20 mouse cellular contexts compared by ENCODE assay signal in genomic region chr14:55735334-55735733, GRCm38 (mm10). TPM values are rescaled to one million over a fixed set of nuclear protein-coding genes. Genes with fewer than 3 reads are reported as not detected.
DNase-seq lines count a peak whose midpoint lies in the region; ATAC-seq lines count a peak whose summit lies in the region.
"Had no signal": no experiment of that assay in that cellular context is flagged by ENCODE, and none has a peak within 500 bp of the region (broad histone marks: within the 10 kb centered on the region; RNA-seq: fewer than 3 reads in every experiment).

No protein-coding gene starts in this region.

- H3K4me3 ChIP-seq in intestine, embryonic 14.5 days (ENCODE audit: low read depth, low read length): no peak overlapping the region
- no peak overlapping the region for H3K4me3 ChIP-seq in intestine, embryonic 16.5 days (ENCODE audit: low read length)
- H3K4me3 ChIP-seq in macrophage (ENCODE audit: inconsistent target): no peak overlapping the region
- no peak overlapping the region for H3K4me3 ChIP-seq in hindbrain, embryonic 11.5 days (ENCODE audit: low read depth, low read length)
- no peak overlapping the region for H3K4me3 ChIP-seq in kidney, embryonic 14.5 days (ENCODE audit: low read length)
- no peak overlapping the region for H3K4me3 ChIP-seq in forebrain, embryonic 15.5 days
- H3K4me3 ChIP-seq: embryonic facial prominence, embryonic 10.5 days; embryonic facial prominence, embryonic 12.5 days; forebrain, embryonic 13.5 days had no signal

- H3K4me2 ChIP-seq in intestine, embryonic 14.5 days (ENCODE audit: low read length): no peak overlapping the region
- H3K4me2 ChIP-seq in intestine, embryonic 16.5 days (ENCODE audit: low read depth, low read length): no peak overlapping the region
- no peak overlapping the region for H3K4me2 ChIP-seq in hindbrain, embryonic 11.5 days (replicated peaks; ENCODE audit: low read depth, low read length)
- no peak overlapping the region for H3K4me2 ChIP-seq in kidney, embryonic 14.5 days (replicated peaks; ENCODE audit: low read depth, low read length)
- H3K4me2 ChIP-seq in forebrain, embryonic 15.5 days (replicated peaks): no peak overlapping the region
- H3K4me2 ChIP-seq: embryonic facial prominence, embryonic 12.5 days; forebrain, embryonic 13.5 days had no signal

- WGBS in intestine, embryonic 14.5 days: 37% methylated on average over 3 of the region's 3 CpGs
- WGBS in intestine, embryonic 16.5 days: 34% methylated on average over 3 of the region's 3 CpGs
- 81% methylated on average over 3 of the region's 3 CpGs for WGBS in macrophage (ENCODE audit: missing documents)
- WGBS in hindbrain, embryonic 11.5 days: 78% methylated on average over 3 of the region's 3 CpGs
- 44% methylated on average over 3 of the region's 3 CpGs for WGBS in kidney, embryonic 14.5 days
- WGBS in forebrain, embryonic 15.5 days: 73% methylated on average over 3 of the region's 3 CpGs

- H3K9me3 ChIP-seq in intestine, embryonic 14.5 days (ENCODE audit: control insufficient read depth, low read length): no peaks in the 10 kb centered on the region
- no peaks in the 10 kb centered on the region for H3K9me3 ChIP-seq in intestine, embryonic 16.5 days (ENCODE audit: control insufficient read depth, low read length)
- H3K9me3 ChIP-seq in hindbrain, embryonic 11.5 days (ENCODE audit: control insufficient read depth, low read length): no peaks in the 10 kb centered on the region
- no peaks in the 10 kb centered on the region for H3K9me3 ChIP-seq in kidney, embryonic 14.5 days (ENCODE audit: control insufficient read depth, low read length)
- H3K9me3 ChIP-seq in forebrain, embryonic 15.5 days: no peaks in the 10 kb centered on the region
- H3K9me3 ChIP-seq: embryonic facial prominence, embryonic 10.5 days; embryonic facial prominence, embryonic 12.5 days; forebrain, embryonic 13.5 days had no signal

- no peaks in the 10 kb centered on the region for H3K79me2 ChIP-seq in macrophage (ENCODE audit: inconsistent target)

- DNase-seq in intestine, embryonic 14.5 days (ENCODE audit: low spot score): no peak
- no peak for DNase-seq in hindbrain, embryonic 11.5 days (ENCODE audit: low spot score)
- DNase-seq in heart, postnatal 25 days (ENCODE audit: low spot score): no peak
- DNase-seq: adrenal gland, adult 2 months; adrenal gland, postnatal 10 days; adrenal gland, postnatal 25 days; cerebellum, adult 11-12 months; cerebellum, adult 2 months; cerebellum, adult 9-10 months; cerebellum, postnatal 10 days; cerebellum, postnatal 25 days had no signal

- ATAC-seq in intestine, embryonic 14.5 days (replicated peaks; ENCODE audit: low FRiP score, low TSS enrichment, low read depth): peak; percentile 64; the same call in 1 of the 2 replicates
- peak; percentile 86 for ATAC-seq in intestine, embryonic 16.5 days
- no peak for ATAC-seq in hindbrain, embryonic 11.5 days (ENCODE audit: low FRiP score)
- ATAC-seq in kidney, embryonic 14.5 days (ENCODE audit: low FRiP score, low TSS enrichment): no peak
- no peak for ATAC-seq in forebrain, embryonic 15.5 days (replicated peaks)
- ATAC-seq: forebrain, embryonic 13.5 days; forebrain, embryonic 16.5 days had no signal

- H3K4me1 ChIP-seq in intestine, embryonic 14.5 days (replicated peaks; ENCODE audit: control insufficient read depth, insufficient read depth, low read length): peaks cover 4% of the 10 kb centered on the region; the same call in 1 of the 2 replicates
- peaks cover 19% of the 10 kb centered on the region for H3K4me1 ChIP-seq in intestine, embryonic 16.5 days (ENCODE audit: control insufficient read depth, insufficient read depth, low read length)
- H3K4me1 ChIP-seq in hindbrain, embryonic 11.5 days (replicated peaks; ENCODE audit: control insufficient read depth, insufficient read depth, low read length): no peaks in the 10 kb centered on the region
- no peaks in the 10 kb centered on the region for H3K4me1 ChIP-seq in kidney, embryonic 14.5 days (ENCODE audit: control insufficient read depth, insufficient read depth, low read length)
- H3K4me1 ChIP-seq in forebrain, embryonic 15.5 days: peaks cover 6% of the 10 kb centered on the region; the same call in 1 of the 2 replicates
- H3K4me1 ChIP-seq: embryonic facial prominence, embryonic 10.5 days; embryonic facial prominence, embryonic 12.5 days; forebrain, embryonic 13.5 days had no signal

- no peak overlapping the region for H3K9ac ChIP-seq in intestine, embryonic 14.5 days (ENCODE audit: low read length)
- H3K9ac ChIP-seq in intestine, embryonic 16.5 days (ENCODE audit: low read depth, low read length): no peak overlapping the region
- H3K9ac ChIP-seq in hindbrain, embryonic 11.5 days (ENCODE audit: low read depth, low read length): no peak overlapping the region
- no peak overlapping the region for H3K9ac ChIP-seq in kidney, embryonic 14.5 days (ENCODE audit: low read depth, low read length)
- no peak overlapping the region for H3K9ac ChIP-seq in forebrain, embryonic 15.5 days (replicated peaks)
- H3K9ac ChIP-seq: embryonic facial prominence, embryonic 12.5 days; forebrain, embryonic 13.5 days had no signal

- H3K27me3 ChIP-seq in intestine, embryonic 14.5 days (replicated peaks; ENCODE audit: control insufficient read depth, insufficient read depth, low read length): no peaks in the 10 kb centered on the region
- no peaks in the 10 kb centered on the region; the same call in 1 of the 2 replicates for H3K27me3 ChIP-seq in intestine, embryonic 16.5 days (replicated peaks; ENCODE audit: control insufficient read depth, insufficient read depth, low read length)
- no peaks in the 10 kb centered on the region for H3K27me3 ChIP-seq in hindbrain, embryonic 11.5 days (ENCODE audit: control insufficient read depth, insufficient read depth, low read length)
- H3K27me3 ChIP-seq in kidney, embryonic 14.5 days (ENCODE audit: control insufficient read depth, insufficient read depth, low read length): peaks cover 5% of the 10 kb centered on the region; the same call in 1 of the 2 replicates
- H3K27me3 ChIP-seq in forebrain, embryonic 15.5 days: no peaks in the 10 kb centered on the region
- H3K27me3 ChIP-seq: embryonic facial prominence, embryonic 12.5 days; forebrain, embryonic 13.5 days had no signal

- peaks cover 23% of the 10 kb centered on the region for H3K36me3 ChIP-seq in intestine, embryonic 14.5 days (ENCODE audit: control insufficient read depth, insufficient read depth, low read length)
- H3K36me3 ChIP-seq in intestine, embryonic 16.5 days (ENCODE audit: control insufficient read depth, insufficient read depth, low read length): no peaks in the 10 kb centered on the region; the same call in 1 of the 2 replicates
- H3K36me3 ChIP-seq in macrophage (ENCODE audit: inconsistent target): peaks cover 21% of the 10 kb centered on the region
- 0 out of 2 replicates have a peak, but pooled peaks cover 2% of the 10 kb centered on the region for H3K36me3 ChIP-seq in hindbrain, embryonic 11.5 days (ENCODE audit: control insufficient read depth, insufficient read depth, low read length)
- peaks cover 21% of the 10 kb centered on the region for H3K36me3 ChIP-seq in kidney, embryonic 14.5 days (ENCODE audit: control insufficient read depth, insufficient read depth, low read length)
- H3K36me3 ChIP-seq in forebrain, embryonic 15.5 days: peaks cover 11% of the 10 kb centered on the region

- H3K27ac ChIP-seq in intestine, embryonic 14.5 days (ENCODE audit: low read depth): peak overlapping the region; percentile 22
- H3K27ac ChIP-seq in intestine, embryonic 16.5 days (ENCODE audit: low read length): 0 out of 2 replicates have a peak overlapping the region, but pooled peaks have one; percentile 23
- peak overlapping the region; percentile 47 for H3K27ac ChIP-seq in macrophage
- H3K27ac ChIP-seq in hindbrain, embryonic 11.5 days (ENCODE audit: low read depth, low read length): no peak overlapping the region
- no peak overlapping the region for H3K27ac ChIP-seq in kidney, embryonic 14.5 days (ENCODE audit: low read depth, low read length)
- H3K27ac ChIP-seq in forebrain, embryonic 15.5 days (replicated peaks): no peak overlapping the region
- H3K27ac ChIP-seq: embryonic facial prominence, embryonic 10.5 days; embryonic facial prominence, embryonic 12.5 days; forebrain, embryonic 13.5 days had no signal

- intact Hi-C loops in heart, postnatal 25 days (cut with DNase I): no loop called here

RNA-seq across cellular contexts. Expression of gene Dhrs1, which starts 10.2 kb away (rescaled TPM):
- polyA plus RNA-seq in intestine, embryonic 14.5 days (2014; fragmentation: Nextera tagmentation; extraction: Ambion mirVana): 81.9 and 84.3 TPM in 2 replicates
- polyA plus RNA-seq in intestine, embryonic 16.5 days (2015; fragmentation: Nextera tagmentation; extraction: Ambion mirVana): 151 and 173 TPM in 2 replicates
- 10 to 100 TPM in 16 of 26 experiments, 1 to 10 TPM in 10; 2.4 to 54.9 (median 15.8) TPM for total RNA-seq in macrophage (2018; cell fraction: chromatin; rRNA removed)
- 100 to 1,000 TPM in 25 of 26 experiments, 10 to 100 TPM in 1; 99.1 to 153 (median 123) TPM for total RNA-seq in macrophage (2018; cell fraction: cytosol; rRNA removed)
- 10 to 100 TPM; 11.3 to 72.5 (median 41.3) TPM for total RNA-seq in macrophage (2018; cell fraction: nucleus; rRNA removed)
- 63.5 to 108 TPM (median 106 TPM) in 3 replicates for polyA plus RNA-seq in macrophage (2018)
- 68.6 and 72.1 TPM in 2 replicates for polyA plus RNA-seq in hindbrain, embryonic 11.5 days (2014; fragmentation: Nextera tagmentation; extraction: Ambion mirVana)
- 10 to 100 TPM; 43.7 to 47.0 TPM for total RNA-seq in heart, postnatal 25 days (2021)
- polyA plus RNA-seq in kidney, embryonic 14.5 days (2014; fragmentation: Nextera tagmentation; extraction: Ambion mirVana): 75.2 and 82.3 TPM in 2 replicates
- polyA plus RNA-seq in forebrain, embryonic 15.5 days (2015; fragmentation: Nextera tagmentation; extraction: Ambion mirVana): 77.1 and 82.7 TPM in 2 replicates

RNA-seq across cellular contexts. Expression of gene Nop9, which starts 10.2 kb away (rescaled TPM):
- 42.8 and 45.0 TPM in 2 replicates for polyA plus RNA-seq in intestine, embryonic 14.5 days (2014; fragmentation: Nextera tagmentation; extraction: Ambion mirVana)
- 28.3 and 33.6 TPM in 2 replicates for polyA plus RNA-seq in intestine, embryonic 16.5 days (2015; fragmentation: Nextera tagmentation; extraction: Ambion mirVana)
- 10 to 100 TPM in 16 of 26 experiments, 1 to 10 TPM in 10; 2.6 to 24.3 (median 11.7) TPM for total RNA-seq in macrophage (2018; cell fraction: chromatin; rRNA removed)
- total RNA-seq in macrophage (2018; cell fraction: cytosol; rRNA removed): 10 to 100 TPM in 25 of 26 experiments, 1 to 10 TPM in 1; 10.0 to 18.1 (median 15.1) TPM
- 10 to 100 TPM in 13 of 26 experiments, 1 to 10 TPM in 13; 6.7 to 21.8 (median 10.0) TPM for total RNA-seq in macrophage (2018; cell fraction: nucleus; rRNA removed)
- polyA plus RNA-seq in macrophage (2018): 9.3 to 22.6 TPM (median 12.9 TPM) in 3 replicates
- 47.0 and 47.6 TPM in 2 replicates for polyA plus RNA-seq in hindbrain, embryonic 11.5 days (2014; fragmentation: Nextera tagmentation; extraction: Ambion mirVana)
- 10 to 100 TPM in 1 of 2 experiments, 1 to 10 TPM in 1; 7.8 to 11.1 TPM for total RNA-seq in heart, postnatal 25 days (2021)
- 43.3 and 44.0 TPM in 2 replicates for polyA plus RNA-seq in kidney, embryonic 14.5 days (2014; fragmentation: Nextera tagmentation; extraction: Ambion mirVana)
- polyA plus RNA-seq in forebrain, embryonic 15.5 days (2015; fragmentation: Nextera tagmentation; extraction: Ambion mirVana): 39.7 and 41.4 TPM in 2 replicates

RNA-seq across cellular contexts. Expression of gene Rabggta, which starts 13.3 kb away (rescaled TPM):
- polyA plus RNA-seq in intestine, embryonic 14.5 days (2014; fragmentation: Nextera tagmentation; extraction: Ambion mirVana): 29.7 and 32.7 TPM in 2 replicates
- 36.9 and 37.5 TPM in 2 replicates for polyA plus RNA-seq in intestine, embryonic 16.5 days (2015; fragmentation: Nextera tagmentation; extraction: Ambion mirVana)
- total RNA-seq in macrophage (2018; cell fraction: chromatin; rRNA removed): 100 to 1,000 TPM in 3 of 26 experiments, 10 to 100 TPM in 23; 17.8 to 107 (median 48.7) TPM
- total RNA-seq in macrophage (2018; cell fraction: cytosol; rRNA removed): 10 to 100 TPM in 24 of 26 experiments, 1 to 10 TPM in 2; 9.7 to 17.0 (median 13.4) TPM
- total RNA-seq in macrophage (2018; cell fraction: nucleus; rRNA removed): 10 to 100 TPM in 25 of 26 experiments, 1 to 10 TPM in 1; 9.8 to 56.9 (median 30.2) TPM
- polyA plus RNA-seq in macrophage (2018): 7.5 to 16.7 TPM (median 12.4 TPM) in 3 replicates
- 25.3 and 27.4 TPM in 2 replicates for polyA plus RNA-seq in hindbrain, embryonic 11.5 days (2014; fragmentation: Nextera tagmentation; extraction: Ambion mirVana)
- 10 to 100 TPM; 13.0 to 13.4 TPM for total RNA-seq in heart, postnatal 25 days (2021)
- polyA plus RNA-seq in kidney, embryonic 14.5 days (2014; fragmentation: Nextera tagmentation; extraction: Ambion mirVana): 27.8 and 29.3 TPM in 2 replicates
- 49.9 and 51.4 TPM in 2 replicates for polyA plus RNA-seq in forebrain, embryonic 15.5 days (2015; fragmentation: Nextera tagmentation; extraction: Ambion mirVana)

RNA-seq across cellular contexts. Expression of gene Tgm1, which starts 21.6 kb away (rescaled TPM):
- 1.3 and 1.6 TPM in 2 replicates for polyA plus RNA-seq in intestine, embryonic 14.5 days (2014; fragmentation: Nextera tagmentation; extraction: Ambion mirVana)
- polyA plus RNA-seq in intestine, embryonic 16.5 days (2015; fragmentation: Nextera tagmentation; extraction: Ambion mirVana): 0.75 and 1.4 TPM in 2 replicates
- total RNA-seq in macrophage (2018; cell fraction: chromatin; rRNA removed): 1 to 10 TPM in 21 of 26 experiments, under 1 TPM in 5; 0.25 to 5.7 (median 1.6) TPM
- 1 to 10 TPM in 24 of 26 experiments, under 1 TPM in 2; 0.85 to 4.7 (median 1.9) TPM for total RNA-seq in macrophage (2018; cell fraction: cytosol; rRNA removed)
- total RNA-seq in macrophage (2018; cell fraction: nucleus; rRNA removed): 1 to 10 TPM in 23 of 26 experiments, under 1 TPM in 3; 0.58 to 5.7 (median 1.8) TPM
- 1.2 to 4.3 TPM (median 3.6 TPM) in 3 replicates for polyA plus RNA-seq in macrophage (2018)
- polyA plus RNA-seq in hindbrain, embryonic 11.5 days (2014; fragmentation: Nextera tagmentation; extraction: Ambion mirVana): 0.36 and 0.49 TPM in 2 replicates
- under 1 TPM; 0.18 to 0.36 TPM for total RNA-seq in heart, postnatal 25 days (2021)
- 0.67 and 1.2 TPM in 2 replicates for polyA plus RNA-seq in kidney, embryonic 14.5 days (2014; fragmentation: Nextera tagmentation; extraction: Ambion mirVana)
- 0.09 and 0.20 TPM in 2 replicates for polyA plus RNA-seq in forebrain, embryonic 15.5 days (2015; fragmentation: Nextera tagmentation; extraction: Ambion mirVana)
- total RNA-seq: adrenal gland, postnatal 25 days had no signal

RNA-seq across cellular contexts. Expression of gene Cideb, which starts 22.9 kb away (rescaled TPM):
- polyA plus RNA-seq in intestine, embryonic 14.5 days (2014; fragmentation: Nextera tagmentation; extraction: Ambion mirVana): 5.4 and 8.1 TPM in 2 replicates
- polyA plus RNA-seq in intestine, embryonic 16.5 days (2015; fragmentation: Nextera tagmentation; extraction: Ambion mirVana): 118 and 152 TPM in 2 replicates
- total RNA-seq in macrophage (2018; cell fraction: chromatin; rRNA removed): under 1 TPM in 2 of 26 experiments, not detected in 24; 0.70 to 0.99 TPM
- under 1 TPM in 25 of 26 experiments, not detected in 1; 0.15 to 0.77 (median 0.41) TPM for total RNA-seq in macrophage (2018; cell fraction: cytosol; rRNA removed)
- under 1 TPM in 3 of 26 experiments, not detected in 23; 0.45 to 0.98 (median 0.54) TPM for total RNA-seq in macrophage (2018; cell fraction: nucleus; rRNA removed)
- 0.22 to 0.72 TPM (median 0.41 TPM) in 3 replicates for polyA plus RNA-seq in macrophage (2018)
- polyA plus RNA-seq in hindbrain, embryonic 11.5 days (2014; fragmentation: Nextera tagmentation; extraction: Ambion mirVana): 0.33 TPM in 1 of 2 replicates, not detected in the other
- total RNA-seq in heart, postnatal 25 days (2021): under 1 TPM; 0.56 to 0.83 TPM
- polyA plus RNA-seq in kidney, embryonic 14.5 days (2014; fragmentation: Nextera tagmentation; extraction: Ambion mirVana): 2.9 and 3.6 TPM in 2 replicates
- polyA plus RNA-seq in forebrain, embryonic 15.5 days (2015; fragmentation: Nextera tagmentation; extraction: Ambion mirVana): 0.15 and 0.29 TPM in 2 replicates
- polyA plus RNA-seq: embryonic facial prominence, embryonic 10.5 days; forebrain, embryonic 11.5 days; forebrain, embryonic 16.5 days had no signal

Comparison
In these comparisons a context has a peak if more than half of its experiments do, and no peak if none do; other contexts are left out.
1. ATAC-seq: peak in intestine, embryonic 14.5 days (single experiment) and intestine, embryonic 16.5 days (single experiment); none in hindbrain, embryonic 11.5 days (single experiment), kidney, embryonic 14.5 days (single experiment) and forebrain, embryonic 15.5 days (single experiment).
2. H3K27ac ChIP-seq: peak in intestine, embryonic 14.5 days (single experiment), intestine, embryonic 16.5 days (single experiment) and macrophage (single experiment); none in hindbrain, embryonic 11.5 days (single experiment), kidney, embryonic 14.5 days (single experiment) and forebrain, embryonic 15.5 days (single experiment).